ENCODE assay signal across 8 mouse cellular contexts in the genomic region with DNA sequence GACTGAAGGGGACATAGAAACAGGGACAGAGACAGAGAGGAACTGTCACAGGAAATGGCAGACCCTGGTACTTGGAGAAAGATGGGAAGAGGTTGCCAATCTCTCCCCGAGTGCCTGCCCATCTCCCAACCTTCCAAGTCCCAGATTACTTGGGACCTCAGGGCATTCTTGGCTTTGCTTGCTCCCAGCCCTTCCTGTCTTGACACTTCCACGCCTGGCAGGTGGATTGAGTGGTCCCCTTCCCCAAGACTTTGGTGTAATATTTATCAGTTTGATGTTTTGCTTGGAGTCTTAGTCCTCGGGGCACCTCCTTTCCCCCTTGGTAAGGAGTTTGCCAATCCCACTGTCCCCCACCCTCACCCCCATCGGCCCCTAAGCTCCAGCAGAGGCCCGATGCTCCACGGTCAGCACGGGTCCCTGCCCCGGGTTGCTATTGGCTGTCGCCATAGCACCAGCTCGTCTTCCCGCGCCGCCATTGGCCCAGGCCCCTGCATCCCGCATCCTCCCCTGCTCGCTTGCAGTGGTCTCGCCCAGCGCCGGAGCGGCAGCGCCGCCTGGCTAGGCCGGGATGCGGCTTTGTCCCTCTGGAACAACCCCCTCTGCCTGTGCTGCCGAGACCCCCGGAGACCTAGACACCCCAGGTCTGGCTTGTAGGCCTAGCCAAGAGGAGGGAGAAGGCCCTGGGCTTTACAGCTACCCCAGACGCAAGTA. TPM values are rescaled to one million over a fixed set of nuclear protein-coding genes. Genes with fewer than 3 reads are reported as not detected.
A peak's percentile ranks its signal among the peaks of the same experiment; 100 is the strongest.
DNase-seq lines count a peak whose midpoint lies in the region; ATAC-seq lines count a peak whose summit lies in the region.
"Had no signal": no experiment of that assay in that cellular context is flagged by ENCODE, and none has a peak within 500 bp of the region (broad histone marks: within the 10 kb centered on the region; RNA-seq: fewer than 3 reads in every experiment).

No protein-coding gene starts in this region.

- peak; percentile 48 for DNase-seq in thymus, postnatal 4 days
- DNase-seq in thymus, adult 18-20 months, result no peak
- DNase-seq in hindbrain, embryonic 10.5 days (ENCODE audit: low spot score), result peak; percentile 93
- DNase-seq in left cerebral cortex, postnatal 14 days (ENCODE audit: low spot score in 2 of 2), result peak; percentile 95
- peak; percentile 95 for DNase-seq in right cerebral cortex, adult 18-20 months
- no peak for DNase-seq in c-Kit-positive CD71-positive TER-119-positive erythroid progenitor cells, embryonic 14.5 days (ENCODE audit: low spot score)

- H3K36me3 ChIP-seq in embryonic facial prominence, embryonic 12.5 days, result peaks cover 14% of the 10 kb centered on the region
- peaks cover 30% of the 10 kb centered on the region for H3K36me3 ChIP-seq in hindbrain, embryonic 10.5 days

- peak overlapping the region; percentile 51 for H3K4me2 ChIP-seq in embryonic facial prominence, embryonic 12.5 days (replicated peaks)

- H3K4me3 ChIP-seq in embryonic facial prominence, embryonic 12.5 days, result peak overlapping the region; percentile 37
- H3K4me3 ChIP-seq in hindbrain, embryonic 10.5 days, result peak overlapping the region; percentile 68

- H3K9ac ChIP-seq in embryonic facial prominence, embryonic 12.5 days, result peak overlapping the region; percentile 35

- peak; percentile 52 for ATAC-seq in embryonic facial prominence, embryonic 12.5 days (ENCODE audit: insufficient number of reproducible peaks, insufficient read depth, low FRiP score, low TSS enrichment)

- H3K27me3 ChIP-seq in embryonic facial prominence, embryonic 12.5 days, result peaks cover 67% of the 10 kb centered on the region
- H3K27me3 ChIP-seq in hindbrain, embryonic 10.5 days (ENCODE audit: insufficient read depth, poor library complexity, severe bottlenecking), result peaks cover 66% of the 10 kb centered on the region

- 0 out of 2 replicates have a peak overlapping the region, but pooled peaks have one; percentile 2 for H3K27ac ChIP-seq in embryonic facial prominence, embryonic 12.5 days
- peak overlapping the region; percentile 96 for H3K27ac ChIP-seq in hindbrain, embryonic 10.5 days
- H3K27ac ChIP-seq: macrophage had no signal

- intact Hi-C loops in left cerebral cortex, postnatal 14 days (cut with DNase I), result no loop called here

- 4% methylated on average over 26 of the region's 26 CpGs for WGBS in embryonic facial prominence, embryonic 12.5 days
- 4% methylated on average over 26 of the region's 26 CpGs for WGBS in hindbrain, embryonic 10.5 days

- H3K9me3 ChIP-seq in embryonic facial prominence, embryonic 12.5 days, result no peaks in the 10 kb centered on the region
- H3K9me3 ChIP-seq in hindbrain, embryonic 10.5 days, result no peaks in the 10 kb centered on the region

- peaks cover 39% of the 10 kb centered on the region for H3K4me1 ChIP-seq in embryonic facial prominence, embryonic 12.5 days
- H3K4me1 ChIP-seq in hindbrain, embryonic 10.5 days (replicated peaks), result peaks cover 93% of the 10 kb centered on the region

RNA-seq across cellular contexts. Expression of a gene that starts 2.9 kb away (rescaled TPM):
- 18.3 and 21.7 TPM in 2 replicates for polyA plus RNA-seq in embryonic facial prominence, embryonic 12.5 days (2016; fragmentation: Nextera tagmentation; extraction: Ambion mirVana)
- polyA plus RNA-seq in hindbrain, embryonic 10.5 days (2016; fragmentation: Nextera tagmentation; extraction: Ambion mirVana), result 30.4 and 86.1 TPM in 2 replicates
- 100 to 1,000 TPM; 131 to 139 TPM for total RNA-seq in left cerebral cortex, postnatal 14 days (2021)

RNA-seq across cellular contexts. Expression of a gene that starts 6.5 kb away (rescaled TPM):
- polyA plus RNA-seq in embryonic facial prominence, embryonic 12.5 days (2016; fragmentation: Nextera tagmentation; extraction: Ambion mirVana), result 851 and 902 TPM in 2 replicates
- polyA plus RNA-seq in hindbrain, embryonic 10.5 days (2016; fragmentation: Nextera tagmentation; extraction: Ambion mirVana), result 971 and 1,039 TPM in 2 replicates
- total RNA-seq in left cerebral cortex, postnatal 14 days (2021), result 100 to 1,000 TPM; 743 to 795 TPM

RNA-seq across cellular contexts. Expression of a gene that starts 21.6 kb away (rescaled TPM):
- 50.0 and 50.3 TPM in 2 replicates for polyA plus RNA-seq in embryonic facial prominence, embryonic 12.5 days (2016; fragmentation: Nextera tagmentation; extraction: Ambion mirVana)
- polyA plus RNA-seq in hindbrain, embryonic 10.5 days (2016; fragmentation: Nextera tagmentation; extraction: Ambion mirVana), result 55.6 and 60.9 TPM in 2 replicates
- 10 to 100 TPM; 21.2 to 25.5 TPM for total RNA-seq in left cerebral cortex, postnatal 14 days (2021)

RNA-seq across cellular contexts. Expression of a gene that starts 30.6 kb away (rescaled TPM):
- 4.5 and 5.1 TPM in 2 replicates for polyA plus RNA-seq in embryonic facial prominence, embryonic 12.5 days (2016; fragmentation: Nextera tagmentation; extraction: Ambion mirVana)
- polyA plus RNA-seq in hindbrain, embryonic 10.5 days (2016; fragmentation: Nextera tagmentation; extraction: Ambion mirVana), result 3.3 and 3.9 TPM in 2 replicates
- 1 to 10 TPM; 4.9 to 5.7 TPM for total RNA-seq in left cerebral cortex, postnatal 14 days (2021)

RNA-seq across cellular contexts. Expression of a gene that starts 31.0 kb away (rescaled TPM):
- 4.2 and 5.7 TPM in 2 replicates for polyA plus RNA-seq in embryonic facial prominence, embryonic 12.5 days (2016; fragmentation: Nextera tagmentation; extraction: Ambion mirVana)
- polyA plus RNA-seq in hindbrain, embryonic 10.5 days (2016; fragmentation: Nextera tagmentation; extraction: Ambion mirVana), result 7.2 and 11.2 TPM in 2 replicates
- total RNA-seq in left cerebral cortex, postnatal 14 days (2021), result 10 to 100 TPM in 1 of 2 experiments, 1 to 10 TPM in 1; 8.6 to 10.1 TPM

Comparison
In these comparisons a context has a peak if more than half of its experiments do, and no peak if none do; other contexts are left out.
1. DNase-seq: peak in thymus, postnatal 4 days (single experiment), hindbrain, embryonic 10.5 days (single experiment), left cerebral cortex, postnatal 14 days (2 of 2) and right cerebral cortex, adult 18-20 months (single experiment); none in thymus, adult 18-20 months (0 of 2) and c-Kit-positive CD71-positive TER-119-positive erythroid progenitor cells, embryonic 14.5 days (single experiment).